Mouse (Mus musculus): ENCODE data around the gene Gtf2ird1. TPM values are rescaled to one million over a fixed set of nuclear protein-coding genes. Genes with fewer than 3 reads are reported as not detected.
"Not testable (repeated sequence)": the region's sequence is repeated elsewhere in the genome, so short reads cannot be mapped to it uniquely, and the experiment has no call there.

The Gtf2ird1 gene
- total RNA-seq, 2 experiments from 2014 or later: 10.9 to 19.9 TPM

DNA sequence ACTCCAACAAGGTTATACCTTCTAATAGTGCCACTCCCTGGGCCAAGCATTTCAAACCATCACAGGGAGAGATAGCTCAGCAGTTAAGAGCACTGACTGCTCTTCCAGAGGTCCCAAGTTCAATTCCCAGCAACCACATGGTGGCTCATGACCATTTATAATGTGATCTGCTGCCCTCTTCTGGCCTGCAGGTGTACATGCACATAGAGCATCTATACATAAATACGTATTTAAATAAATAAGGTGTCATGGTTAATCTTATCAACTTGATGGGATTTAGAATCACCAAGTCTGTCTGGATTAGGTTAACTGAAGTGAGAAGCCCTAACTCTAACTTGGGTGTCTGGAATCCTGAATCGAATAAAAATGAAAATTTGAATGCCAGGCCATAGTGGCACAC is 109.5 kb downstream of the Gtf2ird1 start:
- DNase-seq (ENCODE audit: low spot score): no peak

DNA sequence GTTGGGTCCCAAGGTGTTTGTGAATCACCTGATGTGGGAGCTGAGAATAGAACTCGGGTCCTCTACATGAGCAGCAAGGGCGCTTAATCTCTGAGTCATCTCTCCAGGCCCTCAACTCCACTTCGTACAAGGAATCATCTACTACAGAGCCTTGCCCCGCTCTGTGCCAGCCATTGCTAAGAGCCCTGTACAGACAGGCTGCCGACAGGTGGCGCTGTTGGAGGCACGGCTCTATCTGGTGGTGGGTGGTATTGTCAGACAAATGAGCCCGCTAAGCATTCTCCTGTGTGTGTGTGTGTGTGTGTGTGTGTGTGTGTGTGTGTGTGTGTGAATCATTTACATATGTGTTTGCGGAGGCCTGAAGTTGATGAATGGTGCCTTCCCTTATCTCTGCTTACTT is 111.1 kb downstream of the Gtf2ird1 start:
- DNase-seq (ENCODE audit: low spot score): no peak

DNA sequence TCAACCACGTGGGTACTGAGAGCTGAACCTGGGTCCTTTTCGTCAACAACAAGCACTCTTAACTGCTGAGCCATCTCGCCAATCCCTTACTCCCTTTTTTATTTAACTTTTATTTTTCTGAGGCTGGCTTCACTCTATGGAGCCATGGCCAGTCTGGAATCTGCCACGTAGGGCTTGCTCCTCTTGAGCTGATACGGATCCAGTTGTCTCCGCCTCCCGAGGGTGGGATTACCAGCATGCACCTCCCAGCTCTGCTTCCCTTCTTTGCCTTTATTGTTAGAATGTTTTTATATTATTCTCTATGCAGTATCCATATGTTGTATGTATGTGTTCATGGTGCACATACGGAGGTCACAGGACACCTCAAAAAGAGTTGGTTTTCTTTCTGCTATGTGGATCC is 112.4 kb downstream of the Gtf2ird1 start:
- no peak for DNase-seq (ENCODE audit: low spot score)

DNA sequence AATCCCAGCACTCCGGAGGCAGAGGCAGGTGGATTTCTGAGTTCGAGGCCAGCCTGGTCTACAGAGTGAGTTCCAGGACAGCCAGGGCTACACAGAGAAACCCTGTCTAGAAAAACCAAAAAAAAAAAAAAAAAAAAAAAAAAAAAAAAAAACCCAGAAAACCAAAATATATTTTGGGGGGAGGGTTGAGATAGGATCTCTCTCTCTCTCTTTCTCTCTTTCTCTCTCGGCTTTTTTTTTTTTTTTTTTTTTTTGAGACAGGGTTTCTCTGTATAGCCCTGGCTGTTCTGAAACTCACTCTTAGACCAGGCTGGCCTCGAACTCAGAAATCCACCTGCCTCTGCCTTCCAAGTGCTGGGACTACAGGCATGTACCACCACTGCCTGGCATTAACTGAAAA is 113.0 kb downstream of the Gtf2ird1 start:
- not testable (repeated sequence) for DNase-seq (ENCODE audit: low spot score)

DNA sequence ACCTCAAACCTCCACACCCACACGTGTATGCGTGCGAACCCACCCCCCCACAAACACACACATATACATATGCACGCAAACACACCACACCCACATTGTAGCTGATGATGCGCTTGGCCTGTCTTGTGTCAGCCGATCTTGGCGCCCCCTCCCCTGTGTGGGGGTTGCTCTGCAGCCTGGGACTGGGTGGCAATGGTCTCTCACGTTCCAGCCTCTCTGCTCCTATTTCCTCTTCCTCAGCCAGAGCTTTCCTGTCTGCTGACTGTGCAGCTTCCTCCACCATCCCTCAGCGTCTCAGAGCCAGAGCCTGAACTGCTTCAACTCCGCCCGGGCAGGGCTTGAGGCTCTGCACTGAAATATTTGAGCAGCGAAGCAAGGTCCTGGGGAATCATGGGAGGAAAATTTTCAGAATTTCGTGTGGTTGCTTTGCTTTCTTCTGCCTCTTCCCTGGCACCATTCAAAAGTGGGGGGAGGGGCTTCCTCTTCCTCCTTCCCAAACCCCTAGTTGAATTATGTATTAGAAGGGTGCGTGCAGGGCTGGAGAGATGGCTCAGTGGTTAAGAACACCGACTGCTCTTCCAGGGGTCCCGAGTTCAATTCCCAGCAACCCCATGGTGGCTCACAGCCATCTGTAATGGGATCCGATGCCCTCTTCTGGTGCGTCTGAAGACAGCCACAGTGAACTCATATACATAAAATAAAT is 113.9 kb downstream of the Gtf2ird1 start:
- DNase-seq (ENCODE audit: low spot score): no peak

DNA sequence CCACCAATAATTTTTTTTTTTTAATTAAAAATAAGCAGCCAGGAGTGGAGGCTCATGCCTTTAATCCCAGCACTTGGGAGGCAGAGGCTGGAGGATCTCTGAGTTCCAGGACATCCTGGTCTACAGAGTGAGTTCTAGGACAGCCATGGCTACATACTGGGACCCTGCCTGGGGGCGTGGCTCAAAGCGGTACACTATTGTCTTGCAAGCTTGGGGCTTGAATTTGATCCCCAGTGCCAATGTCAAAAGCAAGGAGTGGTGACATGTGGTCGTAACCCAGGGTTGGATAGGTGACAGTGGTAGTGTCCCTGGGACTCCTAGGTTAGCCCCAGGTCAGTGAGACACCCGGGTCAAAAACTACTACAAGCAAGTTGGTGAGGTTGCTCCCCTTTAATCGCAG is 114.8 kb downstream of the Gtf2ird1 start:
- DNase-seq (ENCODE audit: low spot score): no peak

DNA sequence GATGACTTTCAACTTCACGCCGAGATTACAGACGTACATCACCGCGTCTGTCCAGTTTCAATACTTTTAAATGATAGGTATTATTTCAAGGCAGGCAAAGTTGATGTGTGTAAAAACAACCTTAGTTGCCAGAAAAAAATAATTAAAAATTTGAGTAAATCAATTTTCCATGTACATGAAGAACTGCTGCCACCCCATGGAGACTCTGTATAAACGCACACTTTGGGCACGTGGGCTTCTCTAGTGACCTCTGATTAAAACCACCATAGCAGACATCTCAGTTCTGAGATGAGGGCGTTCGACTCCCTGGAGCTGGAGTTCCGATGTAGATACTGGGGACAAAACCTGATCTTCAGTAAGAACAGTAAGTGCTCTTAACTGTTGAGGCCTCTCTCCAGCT is 115.2 kb downstream of the Gtf2ird1 start:
- DNase-seq (ENCODE audit: low spot score): no peak

DNA sequence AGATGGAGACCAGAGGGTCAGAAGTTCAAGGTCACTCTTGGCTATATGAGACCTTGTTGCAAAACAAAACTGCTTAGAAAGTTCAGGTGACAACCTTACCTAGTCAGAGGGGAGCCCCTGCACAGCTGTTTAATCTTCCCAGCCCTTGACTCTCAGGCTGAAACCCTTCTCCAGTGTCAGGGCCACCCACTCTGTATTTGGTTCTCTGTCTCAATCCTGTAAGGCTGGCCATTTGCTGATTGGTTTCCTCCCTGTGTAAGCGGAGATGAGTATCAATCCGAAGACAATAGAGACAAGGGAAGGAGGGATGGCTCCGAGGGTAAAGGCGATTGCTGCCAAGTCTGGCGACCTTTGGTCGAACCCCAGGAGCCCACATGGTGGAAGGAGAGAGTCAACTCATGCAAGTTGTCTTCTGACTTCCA is 116.4 kb downstream of the Gtf2ird1 start:
- no peak for DNase-seq (ENCODE audit: low spot score)

DNA sequence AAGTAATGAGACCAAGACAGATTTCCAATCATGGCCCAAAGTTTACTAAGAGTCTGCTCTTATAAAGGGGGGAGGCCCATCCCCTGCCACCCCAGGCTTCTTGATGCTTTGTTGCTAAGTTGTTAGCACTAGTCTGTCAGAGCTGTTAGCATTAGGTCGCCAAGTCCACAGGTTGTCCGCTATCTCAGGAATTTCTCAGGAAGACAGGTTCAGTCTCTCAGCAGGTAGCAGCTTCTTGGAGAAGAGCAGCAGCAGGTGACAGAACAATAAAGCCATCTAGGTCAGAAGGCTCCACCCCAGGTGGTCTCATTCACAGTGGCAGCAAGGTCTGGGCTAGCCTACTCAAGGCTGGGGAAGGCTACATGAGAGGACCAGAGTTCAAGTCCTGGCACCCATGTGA is 119.5 kb downstream of the Gtf2ird1 start:
- DNase-seq (ENCODE audit: low spot score): not testable (repeated sequence)

DNA sequence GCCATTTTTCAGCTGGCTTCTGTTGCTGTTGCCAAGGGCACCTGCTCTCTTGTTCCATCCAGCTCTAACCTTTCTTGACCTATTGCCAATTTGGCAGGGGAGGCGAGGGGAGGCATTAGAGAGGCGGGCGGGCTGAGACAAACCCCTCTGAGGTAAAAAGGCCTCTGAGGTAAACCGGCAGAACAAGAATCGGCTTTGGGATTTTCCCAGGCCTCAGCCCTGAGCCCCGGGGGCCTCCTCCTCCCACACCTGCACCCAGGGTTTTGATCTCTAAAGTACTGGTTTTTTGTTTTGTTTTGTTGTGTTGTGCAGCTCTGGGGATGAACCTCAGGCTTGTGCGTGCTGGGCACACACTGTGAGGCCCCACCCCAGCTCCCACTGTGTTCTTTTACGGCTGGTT is 123.8 kb downstream of the Gtf2ird1 start:
- DNase-seq (ENCODE audit: low spot score): no peak

DNA sequence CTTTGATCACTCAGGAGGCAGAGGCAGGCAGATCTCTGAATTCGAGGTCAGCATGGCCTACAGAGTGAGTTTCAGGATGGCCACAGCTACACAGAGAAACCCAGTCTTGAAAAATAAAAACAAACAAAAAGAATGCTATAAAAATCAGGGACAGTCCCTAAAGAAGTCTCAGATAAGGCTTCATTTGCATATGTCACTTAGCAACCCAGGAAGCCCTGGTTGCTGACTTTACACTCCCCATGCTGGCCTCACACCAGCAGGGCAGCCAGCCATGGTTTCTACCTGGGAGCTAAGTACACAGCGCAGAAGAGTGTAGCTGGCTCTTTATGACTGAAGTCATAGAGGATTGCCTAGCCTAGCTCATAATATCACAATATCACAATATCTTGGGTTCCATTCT is 126.4 kb downstream of the Gtf2ird1 start:
- DNase-seq (ENCODE audit: low spot score): no peak

DNA sequence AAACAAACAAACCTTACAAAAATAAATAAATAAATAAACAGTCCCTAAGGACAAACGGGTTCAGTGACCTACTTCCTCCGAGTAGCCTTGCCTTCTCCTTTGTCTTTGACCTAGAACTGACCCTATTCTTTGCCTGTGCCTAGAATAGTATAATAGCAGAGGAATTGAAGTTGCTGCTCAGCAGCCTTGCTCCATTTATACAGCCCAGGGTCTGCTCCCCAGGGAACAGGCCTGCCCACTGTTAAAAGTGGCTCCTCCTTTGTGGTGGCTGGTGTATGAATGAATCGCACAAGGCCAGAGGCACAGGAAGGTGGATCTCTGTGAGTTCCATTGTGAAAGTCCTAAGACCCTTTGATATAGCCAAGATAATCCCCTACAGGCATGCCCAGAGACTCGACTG is 127.2 kb downstream of the Gtf2ird1 start:
- no peak for DNase-seq (ENCODE audit: low spot score)

DNA sequence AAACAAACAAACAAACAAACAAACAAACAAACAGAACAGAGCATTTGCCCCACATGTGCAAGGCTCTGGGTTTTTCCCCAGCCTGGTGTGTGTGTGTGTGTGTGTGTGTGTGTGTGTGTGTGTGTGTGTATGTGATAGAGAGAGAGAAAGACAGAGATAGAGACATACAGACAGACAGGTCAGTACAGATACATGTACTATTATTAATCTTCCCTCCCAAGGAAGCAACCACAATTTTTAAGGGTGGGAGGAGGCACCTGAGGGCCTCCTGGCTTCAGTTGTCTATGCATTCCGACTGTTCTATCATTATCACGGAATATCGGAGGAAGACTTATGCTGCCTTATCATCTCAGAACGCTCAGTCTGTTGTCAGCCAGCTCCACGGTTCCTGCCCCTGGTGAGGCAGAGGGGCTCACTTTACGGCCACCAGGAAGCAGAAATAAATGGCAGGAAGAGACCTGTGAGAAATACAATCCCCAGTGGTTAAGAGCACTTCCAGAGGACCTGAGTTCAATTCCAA is 128.0 kb downstream of the Gtf2ird1 start:
- no peak for DNase-seq (ENCODE audit: low spot score)

DNA sequence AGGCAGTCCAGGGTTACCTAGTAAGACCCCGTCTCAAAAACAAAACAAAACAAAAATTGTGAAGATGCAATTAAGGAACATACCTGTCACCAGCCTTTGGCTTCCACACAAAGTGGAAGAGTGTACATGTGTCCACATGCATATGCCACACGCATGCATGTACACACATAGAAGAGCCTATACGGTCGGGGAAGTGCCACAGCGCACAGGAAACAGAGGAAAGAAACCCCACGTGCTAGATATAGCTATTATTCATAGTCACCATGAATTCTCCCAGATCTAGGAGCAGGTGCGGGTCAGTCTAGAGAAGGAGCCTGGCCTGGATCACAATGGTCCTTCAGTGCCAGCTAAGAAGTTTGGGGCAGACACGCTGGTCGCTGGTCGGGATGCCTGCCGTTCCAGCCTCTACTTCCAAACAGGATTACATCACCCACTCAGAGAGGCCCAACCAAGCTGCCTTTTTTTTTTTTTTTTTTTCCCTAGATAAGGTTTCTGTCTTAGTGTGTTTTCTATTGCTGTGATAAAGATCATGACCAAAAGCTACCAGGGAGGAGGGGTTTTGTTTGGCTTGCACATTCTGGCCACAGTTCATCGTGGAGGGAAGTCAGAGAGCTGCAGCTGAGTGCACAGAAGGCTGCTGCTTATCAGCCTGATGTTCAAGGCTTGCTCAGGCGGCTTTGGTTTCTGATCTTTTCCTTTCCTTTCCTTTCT is 130.5 kb downstream of the Gtf2ird1 start:
- DNase-seq (ENCODE audit: low spot score): no peak

DNA sequence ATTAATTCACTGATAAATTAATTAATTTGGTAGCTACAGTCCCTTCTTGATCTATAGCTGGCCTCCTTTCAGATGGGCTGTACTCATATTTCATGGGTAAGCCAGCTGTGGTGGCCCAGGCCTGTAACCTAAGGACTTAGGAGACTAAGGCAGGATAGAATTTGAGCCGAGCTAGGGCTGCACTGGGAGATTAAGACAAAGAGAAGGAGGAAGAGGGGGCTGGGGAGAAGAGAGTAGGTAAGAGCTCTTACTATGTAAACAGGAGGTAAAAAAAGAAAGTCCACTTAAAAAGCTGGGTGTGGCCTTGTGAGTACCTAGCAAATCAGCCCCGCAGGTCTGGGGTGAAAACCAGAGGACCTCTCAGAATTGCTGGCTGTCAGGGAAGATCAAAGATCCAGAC is 132.6 kb downstream of the Gtf2ird1 start:
- DNase-seq (ENCODE audit: low spot score): no peak

DNA sequence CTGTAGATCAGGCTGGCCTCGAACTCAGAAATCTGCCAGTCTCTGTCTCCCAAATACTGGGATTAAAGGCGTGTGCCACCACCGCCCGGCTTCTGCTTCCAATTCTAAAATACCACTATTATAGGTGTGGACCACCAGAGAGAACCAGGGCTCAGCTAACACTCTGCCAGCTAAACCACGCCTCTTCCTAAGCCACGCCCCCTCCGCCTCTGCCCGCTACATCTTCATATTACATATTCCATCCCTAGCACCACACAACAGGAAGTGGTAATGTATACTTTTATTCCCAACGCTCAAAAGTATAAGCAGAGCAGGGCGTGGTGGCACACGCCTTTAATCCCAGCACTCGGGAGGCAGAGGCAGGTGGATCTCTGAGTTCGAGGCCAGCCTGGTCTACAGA is 133.2 kb downstream of the Gtf2ird1 start:
- DNase-seq (ENCODE audit: low spot score): no peak

DNA sequence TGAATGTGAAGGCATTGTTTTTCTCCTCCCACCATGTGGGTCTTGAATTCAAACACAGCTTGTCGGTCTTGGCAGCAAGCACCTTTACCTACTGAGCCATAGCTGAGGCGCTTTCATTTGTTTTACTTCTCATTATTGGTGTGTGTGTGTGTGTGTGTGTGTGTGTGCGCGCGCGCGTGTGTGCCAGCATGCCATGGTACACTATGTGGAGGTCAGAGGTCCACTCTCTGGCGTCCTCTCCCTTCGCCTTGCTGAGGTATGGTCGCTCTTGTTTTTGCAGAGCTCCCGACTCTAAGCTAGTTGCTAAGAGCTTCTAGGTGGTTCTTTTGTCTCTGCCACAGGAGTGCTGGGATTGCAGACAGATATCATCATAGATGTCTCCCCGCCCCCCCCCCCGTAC is 134.2 kb downstream of the Gtf2ird1 start:
- DNase-seq (ENCODE audit: low spot score): no peak

DNA sequence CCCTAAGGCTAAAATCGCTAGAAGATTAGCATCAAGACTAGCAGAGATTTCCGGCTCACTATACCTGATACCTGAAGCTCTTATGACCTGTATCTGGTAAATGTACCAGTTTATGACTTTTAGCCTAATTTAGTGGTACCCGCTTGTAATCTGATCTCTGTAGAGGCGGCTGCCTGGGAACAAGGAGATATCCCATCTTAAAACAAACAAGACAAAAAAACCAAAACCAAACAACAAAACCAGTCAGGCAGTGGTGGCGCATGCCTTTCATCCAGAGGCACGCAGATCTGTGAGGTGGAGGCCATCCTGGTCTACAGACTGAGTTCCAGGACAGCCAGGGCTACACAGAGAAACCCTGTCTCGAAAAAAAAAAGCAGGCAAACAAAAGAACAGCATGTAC is 134.8 kb downstream of the Gtf2ird1 start:
- no peak for DNase-seq (ENCODE audit: low spot score)

DNA sequence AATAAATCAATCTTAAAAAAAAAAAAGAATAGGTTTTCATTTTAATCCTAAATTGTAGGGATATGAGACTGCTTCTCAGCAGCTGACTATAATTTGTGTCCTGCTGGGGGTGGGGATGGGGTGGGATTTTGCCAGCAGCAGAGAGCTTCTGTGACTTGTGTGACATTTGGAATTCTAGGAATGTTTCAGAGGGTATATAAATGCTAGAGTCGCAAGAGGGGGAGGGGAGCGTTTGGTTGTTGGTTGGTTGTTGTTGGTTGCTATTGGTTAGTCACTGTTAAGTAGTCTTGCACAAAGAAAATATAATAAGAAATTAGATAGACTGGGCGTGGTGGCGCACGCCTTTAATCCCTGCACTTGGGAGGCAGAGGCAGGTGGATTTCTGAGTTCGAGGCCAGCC is 137.6 kb downstream of the Gtf2ird1 start:
- no peak for DNase-seq (ENCODE audit: low spot score)

DNA sequence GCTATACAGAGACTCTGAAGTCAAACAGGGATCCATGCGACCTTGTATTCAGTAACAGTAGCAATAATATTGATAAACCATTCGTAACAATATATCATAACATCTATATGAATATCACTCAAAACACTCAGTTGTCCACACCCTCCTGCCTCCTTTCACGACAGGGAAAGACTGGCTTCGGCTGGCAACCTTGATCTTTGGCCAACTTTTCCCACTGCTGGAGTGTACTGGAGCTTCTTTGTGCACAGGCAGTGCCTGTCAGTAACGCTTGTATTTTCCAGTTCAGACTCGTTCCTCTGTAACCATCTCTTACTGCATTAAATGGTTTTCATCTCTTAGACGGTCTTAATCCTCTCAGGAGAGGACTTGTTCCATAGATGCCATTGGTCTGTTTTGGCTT is 139.8 kb downstream of the Gtf2ird1 start:
- no peak for DNase-seq (ENCODE audit: low spot score)

DNA sequence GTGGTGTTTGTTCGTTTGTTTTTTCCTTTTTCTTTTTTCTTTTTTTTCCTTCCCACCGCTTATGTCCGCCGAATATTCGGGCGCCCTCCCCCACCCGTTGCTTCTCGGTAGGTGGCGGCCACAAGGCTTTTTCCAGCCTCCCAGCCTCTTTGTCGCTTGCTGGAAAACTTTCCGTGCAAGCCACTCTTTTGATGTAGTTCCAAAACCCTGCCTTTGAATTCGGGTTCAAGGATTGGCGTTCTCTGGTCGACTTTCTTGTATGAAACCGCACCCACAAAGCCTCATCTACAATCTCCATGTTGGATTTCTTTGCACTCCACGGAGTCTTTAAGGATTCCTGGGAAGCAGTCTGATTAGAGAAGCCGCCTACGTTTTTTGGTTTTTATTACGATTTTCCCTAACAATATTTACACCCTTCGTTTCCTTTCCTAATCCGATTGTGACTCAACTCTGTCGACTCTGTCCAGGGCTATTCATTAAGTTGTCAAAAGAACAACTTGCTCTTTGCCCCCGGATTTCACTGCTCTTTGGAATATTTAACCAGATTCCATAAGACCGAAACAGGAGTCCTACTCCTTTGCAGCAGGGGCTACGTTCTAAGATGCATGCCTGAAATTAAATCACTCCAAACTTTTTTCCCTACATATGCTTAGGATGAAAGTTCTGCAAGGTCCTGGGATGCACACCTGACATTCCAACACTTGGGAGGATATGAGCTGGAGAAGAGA is 140.7 kb downstream of the Gtf2ird1 start:
- peak; percentile 34 for DNase-seq (ENCODE audit: low spot score)

Data from gastrocnemius, adult 18-20 months (tissue).